Mouse (Mus musculus): ENCODE measurements around the gene Krt90.
"Not testable (repeated sequence)": the region's sequence is repeated elsewhere in the genome, so short reads cannot be mapped to it uniquely, and the experiment has no call there.

Gene Krt90

DNA sequence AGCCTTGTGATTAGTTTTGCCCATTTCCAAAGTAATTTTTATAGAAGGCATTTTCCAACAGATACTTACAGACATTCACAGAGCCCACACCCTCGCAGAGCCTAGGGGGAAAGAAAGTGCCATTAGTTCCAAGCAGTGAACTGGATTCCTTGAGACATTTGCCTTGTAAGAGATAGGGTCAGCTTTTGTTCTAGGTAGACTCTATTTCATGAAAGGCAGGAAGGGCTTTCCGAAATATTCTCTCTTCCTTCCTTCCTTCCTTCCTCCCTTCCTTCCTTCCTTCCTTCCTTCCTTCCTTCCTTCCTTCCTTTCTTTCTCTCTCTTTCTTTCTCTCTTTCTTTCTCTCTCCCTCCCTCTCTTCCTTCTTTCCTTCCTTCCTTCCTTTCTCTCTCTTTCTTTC is 45.6 kb downstream of the Krt90 start, which contains the start of gene Gm49425:
Gm49425 (minus strand) TSS at position 101 of the 400 bp plus-strand sequence.
- DNase-seq (ENCODE audit: low read depth) = not testable (repeated sequence)

DNA sequence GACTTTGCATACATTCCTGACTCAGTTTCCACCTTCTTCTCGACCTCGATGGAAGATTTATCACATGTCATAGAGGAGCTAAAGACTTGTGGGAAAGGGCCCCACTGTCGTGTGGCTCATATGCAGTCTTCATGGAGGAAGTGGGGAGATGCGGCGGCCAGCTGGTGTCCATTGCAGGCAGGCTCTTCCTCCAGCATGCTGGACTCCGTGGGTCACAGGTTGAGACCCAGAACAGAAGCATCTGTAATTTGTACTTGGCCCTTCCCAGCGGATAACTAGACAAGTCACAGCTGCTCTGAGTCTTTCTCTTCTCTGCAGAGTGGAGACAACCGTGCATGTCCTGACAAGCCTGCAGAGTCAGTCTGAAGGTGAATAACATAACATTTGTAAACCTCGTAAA is 54.5 kb downstream of the Krt90 start:
- no peak for DNase-seq (ENCODE audit: low read depth)

DNA sequence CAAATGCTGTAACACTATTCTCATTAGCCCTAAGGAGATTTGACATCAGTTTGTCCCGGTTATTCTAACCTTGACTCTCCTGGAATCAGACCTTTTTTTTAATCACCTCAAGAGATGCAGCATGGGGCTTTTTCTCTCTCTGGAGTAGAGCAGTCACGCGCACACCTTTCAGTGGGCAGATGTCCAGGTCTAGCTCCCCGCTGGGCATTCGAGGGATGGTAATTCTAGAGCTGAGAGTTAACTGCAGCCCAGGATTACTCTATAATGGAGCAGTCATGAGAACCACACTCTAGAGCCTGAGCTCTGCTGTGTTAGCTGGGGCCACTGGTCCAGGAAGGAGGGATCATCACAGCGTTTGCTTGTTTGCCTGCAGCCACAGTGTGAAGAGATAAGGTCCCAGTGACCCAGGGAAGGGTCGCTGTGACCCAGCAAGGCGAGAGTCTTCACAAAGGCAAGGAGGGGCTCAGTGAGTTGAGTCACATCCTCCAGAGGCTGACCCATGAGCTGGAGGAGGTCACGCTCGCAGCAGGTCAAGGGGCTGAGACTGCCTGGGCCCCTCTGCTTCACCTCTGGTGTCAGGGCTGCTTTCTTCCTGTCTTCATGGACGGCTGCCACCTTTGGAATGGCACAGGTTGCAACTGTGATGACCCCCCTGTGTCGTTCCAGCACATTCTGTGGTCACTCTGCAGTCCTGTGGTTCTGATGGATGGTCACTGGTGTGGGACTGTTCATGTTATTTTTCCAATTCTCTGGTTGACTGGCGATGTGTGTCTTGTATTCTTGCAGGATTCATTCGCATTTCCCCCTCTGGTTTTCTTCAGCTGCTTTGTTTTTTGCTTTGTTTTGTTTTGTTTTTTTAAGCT is 55.6 kb downstream of the Krt90 start:
- DNase-seq (ENCODE audit: low read depth) = no peak

Data from fibroblast of lung, adult 2 months (primary cell).